Mouse (Mus musculus): ENCODE results near the gene Zc3h15.
"Not testable (repeated sequence)": the region's sequence is repeated elsewhere in the genome, so short reads cannot be mapped to it uniquely, and the experiment has no call there.

Zc3h15 gene

GRCm38 (mm10) chr2:83644276-83645252 lies at the start of gene Zc3h15:
Zc3h15 (plus strand) TSS chr2:83644435.
- peak; percentile 96 for DNase-seq

- DNase-seq = no peak
Observed at GRCm38 (mm10) chr2:83620558-83621367, 23.5 kb upstream of the Zc3h15 start.

- DNase-seq = no peak
Observed at GRCm38 (mm10) chr2:83621511-83621910, 22.7 kb upstream of the Zc3h15 start.

- no peak for DNase-seq
Observed at GRCm38 (mm10) chr2:83622792-83623191, 21.4 kb upstream of the Zc3h15 start.

GRCm38 (mm10) chr2:83624045-83624444 lies 20.2 kb upstream of the Zc3h15 start:
- DNase-seq = no peak

GRCm38 (mm10) chr2:83625226-83626108 lies 18.8 kb upstream of the Zc3h15 start:
- peak; percentile 82 for DNase-seq

- DNase-seq = no peak
Observed at GRCm38 (mm10) chr2:83626881-83627280, 17.4 kb upstream of the Zc3h15 start.

GRCm38 (mm10) chr2:83627495-83627894 lies 16.7 kb upstream of the Zc3h15 start:
- DNase-seq = no peak

- DNase-seq = no peak
Observed at GRCm38 (mm10) chr2:83627932-83628331, 16.3 kb upstream of the Zc3h15 start.

GRCm38 (mm10) chr2:83641993-83642392 lies 2.2 kb upstream of the Zc3h15 start:
- DNase-seq = no peak

- DNase-seq = no peak
Observed at GRCm38 (mm10) chr2:83648916-83649315, 4.7 kb downstream of the Zc3h15 start.

GRCm38 (mm10) chr2:83652606-83653005 lies 8.4 kb downstream of the Zc3h15 start:
- no peak for DNase-seq

GRCm38 (mm10) chr2:83659279-83659678 lies 15.0 kb downstream of the Zc3h15 start:
- no peak for DNase-seq

- DNase-seq = no peak
Observed at GRCm38 (mm10) chr2:83660114-83660513, 15.9 kb downstream of the Zc3h15 start.

- DNase-seq = no peak
Observed at GRCm38 (mm10) chr2:83661351-83661750, 17.1 kb downstream of the Zc3h15 start.

GRCm38 (mm10) chr2:83665051-83665450 lies 20.8 kb downstream of the Zc3h15 start:
- not testable (repeated sequence) for DNase-seq

- DNase-seq = no peak
Observed at GRCm38 (mm10) chr2:83667430-83667829, 23.2 kb downstream of the Zc3h15 start.

- DNase-seq = no peak
Observed at GRCm38 (mm10) chr2:83668052-83668451, 23.8 kb downstream of the Zc3h15 start.

- DNase-seq = peak; percentile 23
Observed at GRCm38 (mm10) chr2:83669988-83670387, 25.8 kb downstream of the Zc3h15 start.

GRCm38 (mm10) chr2:83671843-83672242 lies 27.6 kb downstream of the Zc3h15 start:
- DNase-seq = no peak

- DNase-seq = peak; percentile 30
Observed at GRCm38 (mm10) chr2:83673067-83673466, 28.8 kb downstream of the Zc3h15 start.

GRCm38 (mm10) chr2:83673843-83674242 lies 29.6 kb downstream of the Zc3h15 start:
- DNase-seq = no peak

GRCm38 (mm10) chr2:83674421-83674820 lies 30.2 kb downstream of the Zc3h15 start:
- DNase-seq = no peak
